Mouse (Mus musculus) midbrain, embryonic 10.5 days (tissue): ENCODE results near the gene Recql5. TPM values are rescaled to one million over a fixed set of nuclear protein-coding genes. Genes with fewer than 3 reads are reported as not detected.
A peak's percentile ranks its signal among the peaks of the same experiment; 100 is the strongest.

Source experiments
- DNase-seq: peaks from one replicate; pipeline ENCODE4 v3.0.0-alpha.2; 2017; ENCODE audit warnings: low spot score
- H3K27ac ChIP-seq: fragments of 300-500 bp; sonication (generic); replicated peaks from 2 replicates; pipeline ENCODE4 v1.5.1; 2016; ENCODE audit warnings: mild to moderate bottlenecking
- H3K27me3 ChIP-seq: fragments of 300-500 bp; sonication (generic); 2 replicates; pipeline ENCODE4 v1.6.1; 2016; ENCODE audit warnings: low read depth, mild to moderate bottlenecking; ENCODE audit not compliant: poor library complexity, severe bottlenecking
- H3K36me3 ChIP-seq: fragments of 300-500 bp; sonication (generic); 2 replicates; pipeline ENCODE4 v1.6.1; 2016; ENCODE audit warnings: mild to moderate bottlenecking, moderate library complexity
- H3K4me1 ChIP-seq: fragments of 300-500 bp; sonication (generic); 2 replicates; pipeline ENCODE4 v1.6.1; 2016
- H3K4me3 ChIP-seq: fragments of 300-500 bp; sonication (generic); 2 replicates; pipeline ENCODE4 v1.5.1; 2016; ENCODE audit warnings: mild to moderate bottlenecking, moderate library complexity
- H3K9me3 ChIP-seq: fragments of 300-500 bp; sonication (generic); replicated peaks from 2 replicates; pipeline ENCODE4 v1.6.1; 2016; ENCODE audit warnings: mild to moderate bottlenecking
- WGBS: fragments of 180-500 bp; shearing (Covaris S2); methylation state at CpG from one replicate; pipeline ENCODE4 v1.1.7; 2016; 5-methylcytosine and 5-hydroxymethylcytosine counted together
- polyA plus RNA-seq: library from polyadenylated mRNA; unstranded; fragments of >200 nt; fragmentation: Nextera tagmentation; extraction: Ambion mirVana; gene quantifications from 2 replicates; pipeline ENCODE4 v1.2.1, GENCODE M21; 2016

Recql5 gene
- polyA plus RNA-seq, 1 experiment from 2014 or later = 30.6 TPM

- H3K4me1 ChIP-seq = peaks cover 31% of the 10 kb centered on the region
- 81% methylated on average over 7 of the region's 7 CpGs for WGBS
- H3K27ac ChIP-seq = no peak overlapping the region
- DNase-seq = no peak
- H3K27me3 ChIP-seq = peaks cover 22% of the 10 kb centered on the region
- no peaks in the 10 kb centered on the region for H3K9me3 ChIP-seq
- H3K36me3 ChIP-seq = peaks cover 90% of the 10 kb centered on the region
- no peak overlapping the region for H3K4me3 ChIP-seq
Measured at GRCm38 (mm10) chr11:115957971-115958370, 24.7 kb upstream of the Recql5 start.

- no peak overlapping the region for H3K4me3 ChIP-seq
- no peaks in the 10 kb centered on the region for H3K9me3 ChIP-seq
- peaks cover 22% of the 10 kb centered on the region for H3K27me3 ChIP-seq
- DNase-seq = peak; percentile 40
- H3K4me1 ChIP-seq = peaks cover 31% of the 10 kb centered on the region
- 24% methylated on average over 4 of the region's 4 CpGs for WGBS
- H3K27ac ChIP-seq = 0 out of 2 replicates have a peak overlapping the region, but pooled peaks have one; percentile 1
- H3K36me3 ChIP-seq = peaks cover 90% of the 10 kb centered on the region
Measured at GRCm38 (mm10) chr11:115956453-115956852, 23.2 kb upstream of the Recql5 start.

- H3K36me3 ChIP-seq = peaks cover 90% of the 10 kb centered on the region
- H3K4me3 ChIP-seq = no peak overlapping the region
- H3K9me3 ChIP-seq = no peaks in the 10 kb centered on the region
- WGBS = 75% methylated on average over 10 of the region's 10 CpGs
- peaks cover 22% of the 10 kb centered on the region for H3K27me3 ChIP-seq
- peaks cover 31% of the 10 kb centered on the region for H3K4me1 ChIP-seq
- H3K27ac ChIP-seq = 0 out of 2 replicates have a peak overlapping the region, but pooled peaks have one; percentile 28
- no peak for DNase-seq
Measured at GRCm38 (mm10) chr11:115955195-115955858, 22.1 kb upstream of the Recql5 start.

- H3K36me3 ChIP-seq = peaks cover 90% of the 10 kb centered on the region
- WGBS = 90% methylated on average over 5 of the region's 5 CpGs
Measured at GRCm38 (mm10) chr11:115954712-115955111, 21.4 kb upstream of the Recql5 start.

GRCm38 (mm10) chr11:115950719-115951118, 17.4 kb upstream of the Recql5 start:
- H3K9me3 ChIP-seq = no peaks in the 10 kb centered on the region
- H3K27me3 ChIP-seq = 0 out of 2 replicates have a peak, but pooled peaks cover 11% of the 10 kb centered on the region
- peaks cover 8% of the 10 kb centered on the region for H3K4me1 ChIP-seq
- 90% methylated on average over 2 of the region's 2 CpGs for WGBS
- no peak overlapping the region for H3K27ac ChIP-seq
- no peak for DNase-seq
- H3K4me3 ChIP-seq = no peak overlapping the region
- H3K36me3 ChIP-seq = peaks cover 100% of the 10 kb centered on the region

More at GRCm38 (mm10) chr11:115954712-115955111, 21.4 kb upstream of the Recql5 start:
- H3K4me3 ChIP-seq = no peak overlapping the region
- no peaks in the 10 kb centered on the region for H3K9me3 ChIP-seq
- no peak for DNase-seq
- peaks cover 31% of the 10 kb centered on the region for H3K4me1 ChIP-seq
- no peak overlapping the region for H3K27ac ChIP-seq
- peaks cover 22% of the 10 kb centered on the region for H3K27me3 ChIP-seq

- no peak for DNase-seq
- Histone ChIP-seq H3K27me3 (no peaks in the 10 kb centered on the region), H3K4me3 (no peak overlapping the region), H3K27ac (no peak overlapping the region), H3K4me1 (no peaks in the 10 kb centered on the region), H3K9me3 (no peaks in the 10 kb centered on the region), H3K36me3 (peaks cover 100% of the 10 kb centered on the region)
- 93% methylated on average over 9 of the region's 9 CpGs for WGBS
Measured at GRCm38 (mm10) chr11:115948316-115948715, 15.0 kb upstream of the Recql5 start.

- Histone ChIP-seq H3K27me3 (no peaks in the 10 kb centered on the region), H3K4me1 (no peaks in the 10 kb centered on the region), H3K4me3 (no peak overlapping the region), H3K9me3 (no peaks in the 10 kb centered on the region), H3K36me3 (peaks cover 100% of the 10 kb centered on the region), H3K27ac (no peak overlapping the region)
- no peak for DNase-seq
- WGBS = 90% methylated on average over 9 of the region's 9 CpGs
Measured at GRCm38 (mm10) chr11:115946221-115946828, 13.0 kb upstream of the Recql5 start.

- H3K36me3 ChIP-seq = peaks cover 100% of the 10 kb centered on the region
Measured at GRCm38 (mm10) chr11:115945247-115945646, 12.0 kb upstream of the Recql5 start.

GRCm38 (mm10) chr11:115941980-115942379, 8.7 kb upstream of the Recql5 start:
- Histone ChIP-seq H3K4me3 (no peak overlapping the region), H3K27me3 (no peaks in the 10 kb centered on the region), H3K9me3 (no peaks in the 10 kb centered on the region), H3K36me3 (peaks cover 99% of the 10 kb centered on the region), H3K27ac (no peak overlapping the region), H3K4me1 (no peaks in the 10 kb centered on the region)
- no peak for DNase-seq
- 88% methylated on average over 7 of the region's 7 CpGs for WGBS

More at GRCm38 (mm10) chr11:115945247-115945646, 12.0 kb upstream of the Recql5 start:
- no peaks in the 10 kb centered on the region for H3K4me1 ChIP-seq
- H3K27me3 ChIP-seq = no peaks in the 10 kb centered on the region
- no peak overlapping the region for H3K27ac ChIP-seq
- DNase-seq = no peak
- no peak overlapping the region for H3K4me3 ChIP-seq
- H3K9me3 ChIP-seq = no peaks in the 10 kb centered on the region
- WGBS = 92% methylated on average over 8 of the region's 8 CpGs

- Histone ChIP-seq H3K4me1 (peaks cover 6% of the 10 kb centered on the region), H3K36me3 (peaks cover 97% of the 10 kb centered on the region), H3K27me3 (no peaks in the 10 kb centered on the region), H3K9me3 (no peaks in the 10 kb centered on the region), H3K27ac (no peak overlapping the region), H3K4me3 (no peak overlapping the region)
- peak; percentile 41 for DNase-seq
- WGBS = 44% methylated on average over 6 of the region's 6 CpGs
Measured at GRCm38 (mm10) chr11:115939690-115940329, 6.5 kb upstream of the Recql5 start.

GRCm38 (mm10) chr11:115933747-115934110, 452 bp upstream of the Recql5 start:
- Histone ChIP-seq H3K27me3 (no peaks in the 10 kb centered on the region), H3K27ac (peak overlapping the region; percentile 84), H3K36me3 (peaks cover 46% of the 10 kb centered on the region), H3K4me1 (peaks cover 30% of the 10 kb centered on the region), H3K9me3 (no peaks in the 10 kb centered on the region), H3K4me3 (peak overlapping the region; percentile 97)
- under 1% methylated on average over 16 of the region's 16 CpGs for WGBS
- no peak for DNase-seq

GRCm38 (mm10) chr11:115931235-115931634, 2.0 kb downstream of the Recql5 start:
- Histone ChIP-seq H3K36me3 (peaks cover 44% of the 10 kb centered on the region), H3K4me3 (no peak overlapping the region), H3K27me3 (no peaks in the 10 kb centered on the region), H3K27ac (no peak overlapping the region), H3K4me1 (peaks cover 30% of the 10 kb centered on the region), H3K9me3 (no peaks in the 10 kb centered on the region)
- DNase-seq = no peak
- WGBS = 79% methylated on average over 3 of the region's 3 CpGs

- DNase-seq = no peak
- Histone ChIP-seq H3K36me3 (peaks cover 43% of the 10 kb centered on the region), H3K27ac (no peak overlapping the region), H3K4me3 (no peak overlapping the region), H3K4me1 (peaks cover 24% of the 10 kb centered on the region), H3K9me3 (no peaks in the 10 kb centered on the region), H3K27me3 (no peaks in the 10 kb centered on the region)
- 67% methylated on average over 3 of the region's 3 CpGs for WGBS
Measured at GRCm38 (mm10) chr11:115929818-115930217, 3.5 kb downstream of the Recql5 start.
